Mouse (Mus musculus): ENCODE results near the gene Gm15319. TPM values are rescaled to one million over a fixed set of nuclear protein-coding genes. Genes with fewer than 3 reads are reported as not detected.

Gm15319 gene
- polyA plus RNA-seq (2014; fragmentation: Illumina TruSeq; extraction: RNeasy Lipid Tissue Mini Kit (QIAGEN cat#74804); ENCODE audit: low read depth, low replicate concordance) = 162 TPM

GRCm38 (mm10) chr8:20363110-20363509 is at the start of gene Gm15319:
Gm15319 (minus strand) TSS chr8:20363210.

